Mouse (Mus musculus): Measurements from ENCODE around the gene Usf3.

Usf3 gene

DNA sequence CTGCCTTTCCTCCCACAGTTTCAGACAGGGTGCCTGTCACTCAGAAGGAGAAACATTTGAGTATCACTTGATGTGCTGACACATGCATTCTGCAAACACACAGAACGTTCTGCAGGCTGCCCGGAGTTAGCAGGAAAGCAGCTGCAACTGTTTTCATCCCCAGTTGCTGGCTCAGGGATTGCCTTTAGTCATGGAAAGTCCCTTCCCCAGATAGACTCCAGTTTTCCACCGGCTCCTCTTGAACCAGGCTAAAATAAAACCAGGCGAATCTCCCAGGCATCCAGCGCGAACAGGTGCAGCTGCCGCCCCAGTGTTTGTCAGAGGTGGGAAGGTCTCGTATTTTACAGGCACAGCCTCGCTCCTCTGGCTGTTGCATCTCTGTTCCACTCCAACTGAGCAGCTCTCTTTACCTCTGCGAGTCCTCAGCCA is 65.8 kb downstream of the Usf3 start:
- in situ Hi-C loops (cut with MseI, MboI), result no loop called here

DNA sequence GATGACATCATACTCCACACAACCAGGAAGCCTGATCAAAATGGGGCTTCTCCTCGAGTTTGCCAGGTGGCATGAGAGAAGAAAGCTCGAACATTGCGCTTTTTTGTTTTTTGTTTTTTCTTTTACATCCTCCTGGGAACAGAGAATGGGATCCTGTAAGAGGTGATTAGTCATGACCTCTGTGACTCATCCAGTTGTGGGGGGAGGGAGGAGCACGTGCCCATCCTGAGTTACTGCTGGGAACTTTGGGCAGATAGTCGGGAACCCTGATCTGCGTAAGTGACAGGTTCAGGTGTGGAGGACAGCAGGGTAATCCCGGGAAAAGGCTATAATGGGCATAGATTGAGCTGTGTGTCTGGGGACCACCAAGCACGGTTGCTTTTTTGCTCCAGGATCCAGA is 67.4 kb downstream of the Usf3 start:
- in situ Hi-C loops (cut with MseI, MboI), result loop anchor here in 1 of 2 experiments (5.0 kb wide), 1 partner anchor 122 kb away; no protein-coding TSS in a partner anchor

DNA sequence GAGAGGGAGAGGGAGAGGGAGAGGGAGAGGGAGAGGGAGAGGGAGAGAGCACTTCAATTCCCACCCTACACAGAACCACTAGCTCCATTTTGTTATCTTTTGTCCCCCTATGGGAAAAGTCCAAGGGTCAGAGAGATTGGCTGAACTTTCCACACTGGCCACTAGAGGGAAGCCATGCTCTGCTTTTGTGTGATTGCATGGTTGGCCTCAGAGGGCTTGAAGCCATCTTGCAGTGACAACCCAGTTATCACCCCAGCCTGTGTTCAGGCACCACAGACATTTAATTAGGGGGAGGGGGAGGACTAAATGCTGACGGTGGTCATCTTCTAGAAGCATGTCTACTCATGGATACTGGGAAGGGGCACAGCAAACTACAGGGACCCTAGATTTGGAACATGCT is 69.6 kb downstream of the Usf3 start:
- in situ Hi-C loops (cut with MseI, MboI), result loop anchor here in 1 of 2 experiments (5.0 kb wide), 1 partner anchor 120 kb away; no protein-coding TSS in a partner anchor

DNA sequence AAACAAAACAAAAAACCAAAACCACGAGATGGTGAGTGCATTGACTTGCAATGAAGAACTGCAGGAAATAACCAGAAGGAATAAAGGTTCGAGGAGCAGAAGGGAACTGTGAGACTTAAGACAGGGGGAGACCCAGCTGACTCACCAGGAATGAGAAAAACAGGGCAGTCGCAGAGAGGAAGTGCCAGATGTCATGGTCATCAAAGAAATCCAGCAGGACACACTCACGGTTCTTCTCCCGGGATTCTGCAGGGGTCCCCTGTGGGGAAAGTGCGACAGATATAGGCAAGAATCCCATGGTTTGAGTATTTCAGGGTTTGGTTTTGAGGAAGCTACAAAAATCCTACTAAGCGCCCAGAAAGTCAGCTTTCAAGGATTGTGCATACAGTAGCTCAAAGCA is 70.3 kb downstream of the Usf3 start:
- in situ Hi-C loops (cut with MseI, MboI), result loop anchor here in 1 of 2 experiments (5.0 kb wide), 1 partner anchor 119 kb away; no protein-coding TSS in a partner anchor

DNA sequence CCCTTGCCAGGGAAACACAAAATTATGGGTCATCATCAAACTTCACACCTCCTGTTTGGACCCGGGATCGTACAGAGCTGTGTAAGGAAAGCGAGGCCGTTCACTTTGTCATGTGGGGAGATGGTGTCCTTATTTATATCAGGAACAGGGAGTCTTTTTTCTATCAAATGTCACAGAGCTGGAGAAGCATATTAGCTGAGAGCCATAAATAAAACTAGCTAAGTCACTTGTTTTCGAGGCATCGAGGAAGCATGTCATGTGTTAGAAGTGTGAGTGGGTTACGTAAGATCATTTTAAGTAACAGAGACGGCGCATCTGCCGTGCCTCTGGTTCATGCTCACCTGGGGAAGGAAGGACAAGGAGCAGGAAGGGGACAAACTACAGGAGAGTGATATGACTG is 76.9 kb downstream of the Usf3 start:
- in situ Hi-C loops (cut with MseI, MboI), result no loop called here

DNA sequence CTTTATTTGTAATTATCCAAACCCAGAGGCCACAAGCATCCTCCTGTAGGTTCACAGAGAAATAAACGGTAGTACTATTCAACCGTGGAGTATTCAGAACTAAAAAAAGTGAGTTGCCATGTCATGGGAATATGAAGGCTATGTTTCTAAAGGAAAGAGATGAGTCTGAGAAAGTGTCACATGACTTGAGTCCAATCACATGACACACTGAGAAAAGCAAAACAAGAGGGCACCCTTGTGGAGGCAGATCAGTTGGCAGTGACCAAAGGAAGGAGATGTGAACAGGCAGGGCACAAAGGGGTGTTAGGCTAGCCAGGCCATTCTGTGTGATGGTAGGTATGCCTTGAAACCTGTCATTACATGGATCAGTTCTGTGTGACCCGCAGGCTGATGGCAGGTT is 79.7 kb downstream of the Usf3 start:
- in situ Hi-C loops (cut with MseI, MboI), result no loop called here

DNA sequence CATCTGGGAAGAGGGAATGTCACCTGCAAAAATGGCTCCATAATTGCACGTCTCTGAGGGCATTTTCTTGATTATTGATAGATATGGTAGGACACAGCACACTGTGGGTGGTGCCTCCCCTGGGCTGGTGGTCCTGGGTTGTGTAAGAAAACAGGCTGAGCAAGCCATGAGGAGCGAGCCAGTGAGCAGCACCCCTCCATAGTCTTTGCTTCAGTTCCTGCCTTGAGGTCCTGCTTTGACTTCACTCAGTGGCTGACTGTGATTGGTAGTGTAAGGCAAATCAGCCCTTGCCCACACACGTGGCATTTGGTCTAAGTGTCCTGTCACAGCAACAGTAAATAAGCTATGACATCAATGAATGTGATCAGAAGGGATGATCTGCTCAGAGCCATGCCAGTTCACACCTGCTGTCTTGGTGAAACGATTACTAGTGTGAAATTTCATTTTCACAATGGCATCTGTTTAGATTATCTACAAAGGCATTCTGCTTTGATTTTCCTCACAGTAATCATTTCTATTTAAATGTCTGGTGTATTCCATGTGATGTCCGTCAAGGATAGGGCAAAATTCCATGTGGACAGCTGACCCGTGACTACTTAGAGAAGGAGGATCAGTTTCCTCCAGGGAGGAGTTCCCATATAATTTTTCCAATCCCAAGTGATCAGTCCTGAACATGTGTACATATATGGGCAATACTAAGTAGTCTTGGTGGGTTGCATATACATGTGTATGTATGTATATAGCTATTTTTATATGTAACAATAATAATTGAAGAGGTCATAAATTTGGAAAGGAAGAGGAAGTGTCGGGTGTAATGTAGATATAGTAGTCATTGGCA is 81.0 kb downstream of the Usf3 start:
- in situ Hi-C loops (cut with MseI, MboI), result no loop called here

DNA sequence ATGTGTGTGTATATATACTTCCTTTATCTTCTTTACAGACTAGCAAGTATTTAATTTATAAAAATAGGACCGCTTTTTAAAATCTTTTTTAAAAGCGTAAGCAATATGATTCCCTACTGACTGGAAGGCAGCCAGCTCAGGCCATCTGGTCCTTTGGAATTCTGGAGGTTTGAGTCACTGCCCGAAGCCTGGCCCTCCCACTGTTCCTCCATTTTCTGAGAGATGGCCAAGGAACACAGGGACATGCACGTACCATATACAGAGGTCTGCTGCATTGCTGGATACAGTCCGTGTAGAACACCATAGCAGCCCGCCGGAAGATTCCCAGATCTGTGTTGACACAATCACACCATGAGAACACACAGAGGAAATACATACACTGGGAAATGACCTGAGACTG is 81.7 kb downstream of the Usf3 start:
- in situ Hi-C loops (cut with MseI, MboI), result no loop called here

DNA sequence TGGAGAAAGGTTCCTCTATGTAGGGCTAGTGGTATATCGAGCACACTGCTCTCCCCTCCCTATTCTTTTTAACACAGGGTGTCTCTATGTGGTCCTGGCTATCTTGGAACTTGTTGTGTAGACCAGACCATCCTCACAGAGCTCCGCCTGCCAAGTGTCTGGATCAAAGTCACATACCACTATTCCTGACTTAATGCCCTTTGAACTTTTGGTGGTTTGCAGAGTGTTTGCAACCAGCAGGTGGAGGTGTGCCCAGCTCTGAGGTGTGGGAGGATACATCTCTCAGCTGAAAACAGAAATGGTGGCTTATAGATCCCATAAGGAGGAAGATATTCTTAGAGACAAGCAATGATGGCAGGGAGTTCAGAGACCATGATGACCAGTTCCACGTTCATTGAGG is 84.4 kb downstream of the Usf3 start:
- in situ Hi-C loops (cut with MseI, MboI), result no loop called here

DNA sequence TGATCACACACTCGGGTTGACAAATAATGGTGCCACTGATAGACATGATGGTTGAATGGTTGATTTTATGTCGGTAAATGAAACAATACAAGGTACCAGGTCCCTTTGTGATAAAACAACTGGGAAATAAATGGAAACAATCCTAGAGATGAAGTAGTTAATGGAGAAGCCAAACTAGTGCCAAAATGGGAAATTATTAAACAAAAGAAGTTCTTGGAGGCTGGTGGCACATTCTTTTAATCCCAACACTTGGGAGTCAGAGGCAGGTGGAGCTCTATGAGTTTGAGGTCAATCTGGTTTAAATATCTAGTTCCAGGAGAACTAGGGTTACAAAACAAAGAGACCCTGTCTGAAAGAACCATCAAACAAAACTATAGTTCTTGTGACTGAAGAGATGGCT is 91.9 kb downstream of the Usf3 start:
- in situ Hi-C loops (cut with MseI, MboI), result no loop called here

DNA sequence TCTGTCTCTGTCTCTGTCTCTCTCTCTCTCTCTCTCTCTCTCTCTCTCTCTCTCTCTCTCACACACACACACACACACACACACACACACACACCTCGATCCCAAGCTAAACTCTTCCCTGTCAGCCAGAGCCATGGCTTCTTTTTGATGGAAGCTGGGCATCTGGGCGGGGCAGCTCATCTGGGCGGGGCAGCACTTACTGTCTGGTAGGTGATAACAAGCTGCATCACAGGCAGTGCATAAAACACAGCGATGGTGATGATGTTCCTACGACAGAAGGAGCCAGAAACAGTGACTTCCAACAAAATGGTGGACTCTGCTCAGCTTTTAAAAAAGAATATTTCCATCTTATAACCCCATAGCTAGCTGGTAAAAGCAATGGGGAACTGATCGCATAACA is 92.5 kb downstream of the Usf3 start:
- in situ Hi-C loops (cut with MseI, MboI), result no loop called here

DNA sequence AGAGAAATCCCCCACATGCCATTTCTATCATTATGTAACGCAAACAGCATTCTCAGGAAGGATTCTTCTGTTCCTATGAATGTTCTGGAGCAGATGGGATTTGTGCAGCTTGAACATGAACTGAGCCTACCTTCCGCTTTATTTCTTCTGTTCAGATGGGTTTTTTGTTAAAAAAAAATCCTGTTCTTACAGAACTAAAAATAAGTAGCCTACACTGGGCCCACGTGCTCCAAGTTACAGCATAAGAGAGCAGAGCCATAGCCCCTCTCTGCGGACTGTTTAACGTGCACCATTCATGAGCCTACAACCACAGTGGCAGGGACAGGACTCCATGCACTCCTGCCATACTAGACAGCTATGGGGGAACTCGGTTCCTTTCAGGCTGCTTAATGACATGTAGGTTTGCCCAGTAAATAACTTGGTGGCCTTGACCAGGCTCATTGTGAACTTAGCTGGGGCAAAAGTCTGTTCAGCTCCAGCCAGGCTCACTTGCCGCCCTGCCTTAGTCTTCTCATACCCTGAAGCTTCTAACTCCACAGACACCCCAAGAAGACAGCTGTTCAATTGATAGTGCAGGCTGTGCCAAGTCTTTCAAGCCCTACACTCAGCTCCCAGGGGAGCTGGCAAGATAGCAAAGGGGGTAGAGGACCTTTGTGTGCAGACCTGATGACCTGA is 95.6 kb downstream of the Usf3 start:
- in situ Hi-C loops (cut with MseI, MboI), result no loop called here

DNA sequence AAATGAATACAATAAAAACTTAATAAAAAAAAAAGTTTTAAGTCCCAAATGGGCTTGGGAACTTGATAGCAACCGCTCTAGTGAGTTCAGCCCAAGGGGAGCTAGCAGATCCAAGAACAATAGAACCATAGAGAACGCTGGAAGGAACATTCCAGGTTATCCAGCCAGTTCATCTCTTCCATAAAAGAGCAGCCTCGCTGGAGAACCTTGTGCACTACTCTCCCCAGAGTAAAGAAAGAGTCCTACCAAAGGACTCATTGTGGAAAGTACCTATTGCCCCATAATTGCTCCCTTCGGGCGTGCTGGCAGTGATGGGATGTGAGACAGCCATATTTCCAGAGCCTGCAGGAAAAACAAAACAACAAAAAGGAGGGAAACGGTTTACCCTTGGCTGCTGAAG is 96.5 kb downstream of the Usf3 start:
- in situ Hi-C loops (cut with MseI, MboI), result no loop called here

DNA sequence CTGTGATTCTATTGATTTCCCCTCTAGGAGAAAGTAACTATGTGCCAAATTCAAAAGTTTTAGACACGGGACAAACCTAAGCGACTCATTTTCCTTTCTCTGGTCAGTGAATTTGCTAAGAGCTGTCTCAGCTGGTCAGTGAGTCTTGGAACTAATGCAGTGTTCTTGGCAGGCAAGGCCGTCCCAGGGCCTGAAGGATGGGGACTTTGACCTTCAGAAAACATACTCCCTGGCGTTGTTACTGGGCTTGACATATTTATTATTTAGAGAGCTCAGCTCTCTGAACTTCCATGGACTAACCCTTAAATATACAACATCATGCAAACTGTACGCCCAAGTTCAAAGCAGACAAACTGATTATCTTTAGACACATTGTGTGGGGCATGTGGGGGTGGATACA is 97.6 kb downstream of the Usf3 start:
- in situ Hi-C loops (cut with MseI, MboI), result no loop called here

DNA sequence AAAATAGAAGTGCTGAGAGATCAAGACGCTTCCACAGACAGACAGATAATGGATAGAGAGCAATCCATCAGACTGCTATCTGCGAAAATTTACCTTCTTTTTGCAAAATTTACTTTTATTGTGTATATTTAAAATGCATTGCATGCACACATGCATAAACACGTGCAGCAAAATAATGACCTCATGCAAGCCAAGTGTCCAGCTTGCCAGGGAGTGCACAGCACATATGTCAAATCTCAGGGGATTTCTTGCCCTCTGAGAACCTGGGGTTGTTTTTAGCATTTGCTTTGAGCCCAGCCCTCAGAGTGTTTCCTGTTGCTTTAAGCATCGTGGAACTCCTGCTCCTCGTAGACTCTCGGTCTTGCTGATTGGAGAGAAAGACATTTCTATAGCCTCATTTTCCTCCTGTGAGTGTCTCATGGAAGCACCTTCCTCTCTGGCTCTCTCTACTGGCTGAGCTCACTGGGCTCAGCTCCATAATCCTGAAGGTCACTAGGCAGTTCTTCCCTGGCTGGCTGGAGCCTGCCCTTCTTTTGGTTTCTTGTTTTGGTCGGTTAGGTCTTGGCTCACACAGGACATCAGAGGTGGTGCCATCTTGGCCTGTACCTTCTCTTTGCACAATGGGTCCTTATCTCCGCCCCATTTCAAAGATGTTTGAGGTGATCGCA is 98.5 kb downstream of the Usf3 start:
- in situ Hi-C loops (cut with MseI, MboI), result no loop called here

All from mouse trophoblast stem cell (cell line).